Mouse (Mus musculus) forebrain, embryonic 15.5 days (tissue): ENCODE data around the gene Rsg1. TPM values are rescaled to one million over a fixed set of nuclear protein-coding genes. Genes with fewer than 3 reads are reported as not detected.

Experiments
- ATAC-seq: fragments of 200-750 bp; cut with Nextera tagmentation; replicated peaks from 2 replicates; pipeline ENCODE4 v1.8.0; 2017; ENCODE audit warnings: mild to moderate bottlenecking, moderate TSS enrichment, moderate library complexity
- H3K27ac ChIP-seq: fragments of 300-500 bp; sonication (generic); replicated peaks from 2 replicates; pipeline ENCODE4 v1.5.1; 2015; ENCODE audit warnings: mild to moderate bottlenecking, inconsistent platforms
- H3K27me3 ChIP-seq: fragments of 300-500 bp; sonication (generic); 2 replicates; pipeline ENCODE4 v1.6.1; 2015; ENCODE audit warnings: inconsistent platforms
- H3K36me3 ChIP-seq: fragments of 300-500 bp; sonication (generic); 2 replicates; pipeline ENCODE4 v1.6.1; 2015; ENCODE audit warnings: mild to moderate bottlenecking, inconsistent platforms
- H3K4me1 ChIP-seq: fragments of 300-500 bp; sonication (generic); 2 replicates; pipeline ENCODE4 v1.6.1; 2015; ENCODE audit warnings: inconsistent platforms
- H3K4me2 ChIP-seq: fragments of 300-500 bp; sonication (generic); replicated peaks from 2 replicates; pipeline ENCODE4 v1.6.1; 2015; ENCODE audit warnings: mild to moderate bottlenecking, inconsistent platforms
- H3K4me3 ChIP-seq: fragments of 300-500 bp; sonication (generic); 2 replicates; pipeline ENCODE4 v1.5.1; 2015; ENCODE audit warnings: mild to moderate bottlenecking, inconsistent platforms
- H3K9ac ChIP-seq: fragments of 300-500 bp; sonication (generic); replicated peaks from 2 replicates; pipeline ENCODE4 v1.6.1; 2015; ENCODE audit warnings: mild to moderate bottlenecking, inconsistent platforms
- H3K9me3 ChIP-seq: fragments of 300-500 bp; sonication (generic); 2 replicates; pipeline ENCODE4 v1.6.1; 2016; ENCODE audit warnings: inconsistent platforms
- WGBS: fragments of 180-500 bp; shearing (Covaris S2); methylation state at CpG from one replicate; pipeline ENCODE4 v1.1.7; 2015; ENCODE audit warnings: mixed read lengths; 5-methylcytosine and 5-hydroxymethylcytosine counted together
- polyA plus RNA-seq: library from polyadenylated mRNA; unstranded; fragments of >200 nt; fragmentation: Nextera tagmentation; extraction: Ambion mirVana; gene quantifications from 2 replicates; pipeline ENCODE4 v1.2.1, GENCODE M21; 2015

Gene Rsg1
- polyA plus RNA-seq, 1 experiment from 2014 or later, result 10.9 TPM

DNA sequence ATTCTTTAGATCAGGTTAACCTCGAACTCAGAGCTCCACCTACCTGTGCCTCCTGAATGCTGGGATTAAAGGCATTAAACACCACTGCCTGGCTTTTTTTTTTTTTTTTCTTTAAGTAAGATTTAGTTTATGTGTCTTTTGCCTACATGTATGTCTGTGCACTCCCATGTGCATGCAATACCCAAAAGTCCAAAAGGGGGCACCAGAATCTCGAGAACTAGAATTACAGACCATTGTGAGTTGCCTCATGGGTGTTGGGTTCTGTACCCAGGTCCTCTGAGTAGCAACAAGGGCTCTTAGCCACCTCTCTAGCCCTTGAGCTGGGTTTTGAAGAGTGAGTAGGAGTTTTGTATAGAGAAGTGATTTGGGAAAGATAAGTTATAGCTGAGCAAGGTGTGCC, 38.9 kb downstream of the Rsg1 start:
- Histone ChIP-seq H3K27ac (no peak overlapping the region), H3K4me1 (peaks cover 15% of the 10 kb centered on the region), H3K27me3 (peaks cover 24% of the 10 kb centered on the region), H3K9me3 (no peaks in the 10 kb centered on the region), H3K4me3 (no peak overlapping the region), H3K36me3 (no peaks in the 10 kb centered on the region), H3K4me2 (no peak overlapping the region), H3K9ac (no peak overlapping the region)
- no peak for ATAC-seq
- 73% methylated on average over 2 of the region's 2 CpGs for WGBS

- 0 out of 2 replicates have a peak, but pooled peaks have one; percentile 26 for ATAC-seq
- Histone ChIP-seq H3K4me1 (peaks cover 6% of the 10 kb centered on the region), H3K27ac (no peak overlapping the region), H3K4me3 (no peak overlapping the region), H3K27me3 (peaks cover 8% of the 10 kb centered on the region; the same call in 1 of the 2 replicates), H3K36me3 (no peaks in the 10 kb centered on the region), H3K4me2 (no peak overlapping the region), H3K9me3 (no peaks in the 10 kb centered on the region), H3K9ac (no peak overlapping the region)
- 60% methylated on average over 16 of the region's 16 CpGs for WGBS
Measured at GRCm38 (mm10) chr4:141254234-141254633, 40.5 kb downstream of the Rsg1 start.

DNA sequence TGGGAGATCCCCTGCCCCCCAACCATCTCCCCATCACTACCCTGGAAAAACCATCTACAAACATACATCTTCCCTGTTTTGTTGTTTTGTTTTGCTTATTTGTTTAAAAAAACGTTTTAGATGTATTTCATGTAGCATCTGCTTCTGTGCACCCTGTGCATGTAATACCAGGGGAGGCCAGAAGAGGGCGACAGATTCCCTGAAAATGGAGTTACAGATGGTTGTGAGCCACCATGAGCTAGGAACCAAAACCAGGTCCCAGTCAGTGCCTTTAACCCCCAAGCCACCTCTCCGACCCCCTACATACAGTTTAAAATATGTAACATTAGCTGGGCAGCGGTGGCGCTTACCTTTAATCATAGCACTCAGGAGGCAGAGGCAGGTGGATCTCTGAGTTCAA, 43.7 kb downstream of the Rsg1 start:
- Histone ChIP-seq H3K4me2 (no peak overlapping the region), H3K9me3 (no peaks in the 10 kb centered on the region), H3K27me3 (no peaks in the 10 kb centered on the region), H3K27ac (no peak overlapping the region), H3K4me3 (no peak overlapping the region), H3K9ac (no peak overlapping the region), H3K4me1 (peaks cover 12% of the 10 kb centered on the region), H3K36me3 (no peaks in the 10 kb centered on the region)
- 68% methylated on average over 5 of the region's 5 CpGs for WGBS
- no peak for ATAC-seq

DNA sequence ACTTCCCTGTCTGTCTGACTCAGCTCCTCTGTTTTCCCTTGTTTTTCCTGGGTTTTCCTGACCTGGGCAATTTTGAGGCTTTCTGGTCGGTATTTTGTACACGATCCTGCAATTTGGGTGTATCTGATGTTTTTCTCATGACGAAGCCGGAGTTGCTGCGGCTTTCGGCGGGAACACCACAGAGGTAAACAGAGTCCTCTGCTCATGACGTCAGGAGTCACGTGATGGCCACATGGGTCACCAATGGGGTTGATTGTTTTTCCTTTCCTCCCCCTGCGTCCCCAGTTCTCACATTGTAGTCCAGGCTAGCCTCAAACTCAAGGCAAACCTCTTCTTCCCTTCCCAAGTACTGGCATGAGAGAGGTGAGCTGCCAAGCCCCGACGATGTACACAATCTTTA, 45.7 kb downstream of the Rsg1 start:
- H3K4me2 ChIP-seq, result no peak overlapping the region
- 80% methylated on average over 12 of the region's 12 CpGs for WGBS
- H3K4me3 ChIP-seq, result no peak overlapping the region
- ATAC-seq, result no peak
- H3K9ac ChIP-seq, result no peak overlapping the region
- no peak overlapping the region for H3K27ac ChIP-seq
- H3K9me3 ChIP-seq, result no peaks in the 10 kb centered on the region
- peaks cover 9% of the 10 kb centered on the region for H3K4me1 ChIP-seq
- H3K36me3 ChIP-seq, result no peaks in the 10 kb centered on the region
- no peaks in the 10 kb centered on the region for H3K27me3 ChIP-seq

DNA sequence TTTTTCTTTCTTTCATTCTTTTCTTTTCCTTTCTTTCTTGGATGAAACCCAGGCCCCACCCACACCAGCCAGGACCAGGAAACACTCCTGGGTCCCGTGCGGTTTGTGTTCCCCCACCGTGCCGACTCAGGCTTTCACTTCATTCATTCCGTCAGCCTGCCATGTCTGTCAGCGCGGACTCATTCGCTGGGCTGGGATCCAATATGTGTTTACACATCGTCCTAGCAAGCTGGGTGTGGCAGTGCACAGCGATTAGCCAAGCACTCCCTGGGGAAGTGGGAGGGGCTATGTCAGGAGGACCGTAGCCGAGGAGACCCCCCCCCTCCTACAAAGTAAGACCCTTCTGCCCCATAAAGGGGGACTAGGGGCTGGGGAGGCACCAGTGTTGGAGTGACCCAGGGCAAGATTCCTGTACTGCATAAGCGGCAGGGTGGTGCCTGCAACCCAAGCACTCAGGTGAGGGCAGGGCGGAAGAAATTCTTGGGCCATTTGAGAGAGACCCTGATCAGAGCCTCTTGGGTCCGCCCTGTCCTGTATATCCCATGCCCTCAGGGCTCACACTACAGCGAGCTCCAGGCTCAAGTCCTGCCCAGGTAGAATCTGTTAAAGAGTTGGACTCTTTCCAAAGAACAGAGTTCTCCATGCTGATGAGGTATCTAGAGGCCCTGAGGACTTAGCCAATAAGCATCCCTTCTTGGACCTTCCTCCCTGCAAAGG, 46.4 kb downstream of the Rsg1 start:
- H3K27me3 ChIP-seq, result no peaks in the 10 kb centered on the region
- peak overlapping the region; percentile 2; the same call in 1 of the 2 replicates for H3K4me3 ChIP-seq
- H3K27ac ChIP-seq, result no peak overlapping the region
- 0 out of 2 replicates have a peak, but pooled peaks have one; percentile 41 for ATAC-seq
- no peaks in the 10 kb centered on the region for H3K36me3 ChIP-seq
- H3K4me2 ChIP-seq, result peak overlapping the region; percentile 18
- peaks cover 7% of the 10 kb centered on the region; the same call in 1 of the 2 replicates for H3K4me1 ChIP-seq
- H3K9me3 ChIP-seq, result no peaks in the 10 kb centered on the region
- no peak overlapping the region for H3K9ac ChIP-seq
- 46% methylated on average over 16 of the region's 16 CpGs for WGBS

- ATAC-seq, result no peak
- WGBS, result 81% methylated on average over 10 of the region's 10 CpGs
Measured at GRCm38 (mm10) chr4:141262906-141263637, 49.3 kb downstream of the Rsg1 start.

GRCm38 (mm10) chr4:141265979-141266637, 52.4 kb downstream of the Rsg1 start:
- Histone ChIP-seq H3K27ac (no peak overlapping the region), H3K4me2 (no peak overlapping the region), H3K27me3 (no peaks in the 10 kb centered on the region), H3K4me1 (no peaks in the 10 kb centered on the region; the same call in 1 of the 2 replicates), H3K4me3 (no peak overlapping the region), H3K9me3 (no peaks in the 10 kb centered on the region), H3K36me3 (no peaks in the 10 kb centered on the region), H3K9ac (no peak overlapping the region)
- no peak for ATAC-seq
- WGBS, result 92% methylated on average over 3 of the region's 3 CpGs

More at GRCm38 (mm10) chr4:141262906-141263637, 49.3 kb downstream of the Rsg1 start:
- Histone ChIP-seq H3K4me2 (no peak overlapping the region), H3K27me3 (no peaks in the 10 kb centered on the region), H3K4me3 (no peak overlapping the region), H3K36me3 (no peaks in the 10 kb centered on the region), H3K9me3 (no peaks in the 10 kb centered on the region), H3K4me1 (peaks cover 7% of the 10 kb centered on the region), H3K9ac (no peak overlapping the region), H3K27ac (no peak overlapping the region)

GRCm38 (mm10) chr4:141267250-141267649, 53.5 kb downstream of the Rsg1 start:
- no peaks in the 10 kb centered on the region for H3K36me3 ChIP-seq
- no peaks in the 10 kb centered on the region for H3K27me3 ChIP-seq
- H3K9ac ChIP-seq, result no peak overlapping the region
- no peaks in the 10 kb centered on the region; the same call in 1 of the 2 replicates for H3K4me1 ChIP-seq
- H3K9me3 ChIP-seq, result no peaks in the 10 kb centered on the region
- no peak overlapping the region for H3K4me3 ChIP-seq
- H3K4me2 ChIP-seq, result no peak overlapping the region
- no peak for ATAC-seq
- 87% methylated on average over 3 of the region's 3 CpGs for WGBS
- no peak overlapping the region for H3K27ac ChIP-seq

DNA sequence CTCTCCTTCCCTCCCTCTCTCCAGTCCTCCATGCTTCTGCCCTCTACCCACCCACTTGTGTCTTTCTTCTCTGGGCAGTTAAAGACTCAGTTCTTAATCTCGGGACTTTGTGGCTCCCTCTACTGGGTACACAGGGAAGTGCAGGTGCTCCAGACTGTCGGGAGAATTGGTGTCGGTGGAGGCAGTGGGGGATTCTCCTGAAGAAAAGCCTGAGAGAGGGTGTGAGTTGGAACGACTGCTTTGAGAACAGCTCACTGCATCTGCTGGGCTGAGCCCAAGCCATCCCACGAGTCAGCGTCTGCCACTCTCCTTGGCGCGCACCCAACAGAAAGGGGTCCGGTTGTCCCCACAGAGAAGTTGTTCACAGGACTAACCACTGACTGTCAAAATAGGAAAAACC, 54.1 kb downstream of the Rsg1 start:
- ATAC-seq, result 0 out of 2 replicates have a peak, but pooled peaks have one; percentile 41
- Histone ChIP-seq H3K27me3 (no peaks in the 10 kb centered on the region), H3K4me2 (no peak overlapping the region), H3K36me3 (no peaks in the 10 kb centered on the region), H3K9ac (no peak overlapping the region), H3K9me3 (no peaks in the 10 kb centered on the region), H3K4me3 (no peak overlapping the region), H3K4me1 (no peaks in the 10 kb centered on the region; the same call in 1 of the 2 replicates), H3K27ac (no peak overlapping the region)
- 35% methylated on average over 9 of the region's 9 CpGs for WGBS

GRCm38 (mm10) chr4:141268350-141268749, 54.6 kb downstream of the Rsg1 start:
- Histone ChIP-seq H3K4me2 (no peak overlapping the region), H3K4me1 (peaks cover 3% of the 10 kb centered on the region), H3K27ac (no peak overlapping the region), H3K36me3 (no peaks in the 10 kb centered on the region), H3K9me3 (no peaks in the 10 kb centered on the region), H3K27me3 (no peaks in the 10 kb centered on the region), H3K4me3 (no peak overlapping the region), H3K9ac (no peak overlapping the region)
- 85% methylated on average over 4 of the region's 4 CpGs for WGBS
- no peak for ATAC-seq

DNA sequence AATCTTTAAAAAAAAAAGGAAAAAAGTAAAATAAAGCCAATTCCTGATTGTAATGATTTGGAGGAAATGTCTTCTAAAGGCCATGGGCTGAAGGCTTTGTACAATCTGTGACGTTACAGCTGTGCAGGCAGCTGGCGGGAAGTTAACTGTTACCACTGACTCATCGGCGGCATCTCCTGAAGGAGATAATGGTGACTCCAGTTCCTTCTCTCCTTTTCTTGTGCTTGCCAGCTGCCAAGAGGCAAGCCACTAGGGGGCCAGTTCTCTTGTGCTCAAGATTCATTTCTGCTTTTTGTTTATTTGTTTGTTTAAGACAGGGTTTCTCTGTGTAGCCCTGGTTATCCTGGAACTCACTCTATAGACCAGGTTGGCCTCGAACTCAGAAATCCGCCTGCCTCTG, 55.3 kb downstream of the Rsg1 start:
- no peak overlapping the region for H3K27ac ChIP-seq
- no peak for ATAC-seq
- H3K9me3 ChIP-seq, result no peaks in the 10 kb centered on the region
- no peak overlapping the region for H3K9ac ChIP-seq
- no peak overlapping the region for H3K4me2 ChIP-seq
- WGBS, result 87% methylated on average over 6 of the region's 6 CpGs
- no peaks in the 10 kb centered on the region for H3K36me3 ChIP-seq
- no peaks in the 10 kb centered on the region for H3K27me3 ChIP-seq
- peaks cover 5% of the 10 kb centered on the region for H3K4me1 ChIP-seq
- H3K4me3 ChIP-seq, result no peak overlapping the region
